Mouse (Mus musculus) spleen, adult 2 months (tissue): ENCODE data around the gene Fam221b. TPM values are rescaled to one million over a fixed set of nuclear protein-coding genes. Genes with fewer than 3 reads are reported as not detected.

Source experiments
- DNase-seq, 2 experiments: peaks; one replicate each; pipeline versions ENCODE4 v3.0.0 to v3.0.0-alpha.2; 2012 to 2021; ENCODE audit warnings: low spot score in 2 of 2, low read depth in 1 of 2
- H3K27ac ChIP-seq: fragments of 200-500 bp; 2 replicates; pipeline ENCODE4 v1.5.1; 2012; ENCODE audit warnings: low read length, inconsistent platforms; ENCODE audit not compliant: insufficient read depth
- H3K27me3 ChIP-seq: fragments of 200-500 bp; 2 replicates; pipeline ENCODE4 v1.6.1; 2012; ENCODE audit warnings: mild to moderate bottlenecking, moderate library complexity, low read length, inconsistent platforms; ENCODE audit not compliant: control insufficient read depth, insufficient read depth
- H3K36me3 ChIP-seq: fragments of 200-500 bp; 2 replicates; pipeline ENCODE4 v1.6.1; 2012; ENCODE audit warnings: mild to moderate bottlenecking, low read length, inconsistent platforms; ENCODE audit not compliant: control insufficient read depth, insufficient read depth
- H3K4me1 ChIP-seq: fragments of 200-500 bp; 2 replicates; pipeline ENCODE4 v1.6.1; 2011; ENCODE audit warnings: inconsistent platforms; ENCODE audit not compliant: control insufficient read depth, insufficient read depth, insufficient read length
- H3K4me3 ChIP-seq: fragments of 200-500 bp; 2 replicates; pipeline ENCODE4 v1.5.1; 2011; ENCODE audit warnings: mild to moderate bottlenecking, inconsistent platforms; ENCODE audit not compliant: insufficient read depth, insufficient read length; ENCODE audit errors: extremely low read depth
- CTCF ChIP-seq: fragments of 200-500 bp; IDR thresholded peaks from 2 replicates; pipeline ENCODE4 v1.5.1; 2011; ENCODE audit warnings: mild to moderate bottlenecking, inconsistent platforms; ENCODE audit not compliant: insufficient read depth, insufficient read length, insufficient replicate concordance; ENCODE audit errors: extremely low read depth
- POLR2A ChIP-seq: fragments of 200-500 bp; IDR thresholded peaks from 2 replicates; pipeline ENCODE4 v1.6.1; 2011; ENCODE audit warnings: low read depth, low read length, inconsistent platforms
- WGBS: fragments of 180-500 bp; shearing (Covaris S2); methylation state at CpG from one replicate; pipeline ENCODE4 v1.1.7; 2018; 5-methylcytosine and 5-hydroxymethylcytosine counted together
- polyA plus RNA-seq: library from polyadenylated mRNA; depleted of rRNA; stranded (reverse); fragments of >200 nt; gene quantifications from 2 replicates; pipeline ENCODE4 v1.2.3, GENCODE M21; 2012

Gene Fam221b
- polyA plus RNA-seq, 1 experiment, result not detected

- Histone ChIP-seq H3K27ac (no peak overlapping the region), H3K27me3 (no peaks in the 10 kb centered on the region), H3K4me1 (peaks cover 4% of the 10 kb centered on the region; the same call in 1 of the 2 replicates), H3K4me3 (no peak overlapping the region), H3K36me3 (no peaks in the 10 kb centered on the region)
- no peak for TF ChIP-seq POLR2A
- TF ChIP-seq CTCF, result no peak
- DNase-seq, result no peak
- WGBS, result 21% methylated on average over 4 of the region's 4 CpGs
Observed at GRCm38 (mm10) chr4:43666412-43666811, 2.5 kb downstream of the Fam221b start.

GRCm38 (mm10) chr4:43657146-43657545 lies 11.8 kb downstream of the Fam221b start:
- Histone ChIP-seq H3K4me3 (no peak overlapping the region), H3K36me3 (no peaks in the 10 kb centered on the region), H3K27me3 (no peaks in the 10 kb centered on the region), H3K27ac (no peak overlapping the region), H3K4me1 (peaks cover 4% of the 10 kb centered on the region; the same call in 1 of the 2 replicates)
- 64% methylated on average over 4 of the region's 4 CpGs for WGBS
- TF ChIP-seq POLR2A (no peak), CTCF (no peak)
- no peak for DNase-seq

GRCm38 (mm10) chr4:43656339-43657109 lies 12.4 kb downstream of the Fam221b start, which contains the start of gene Hint2:
Gene Hint2, minus strand, starts transcription at chr4:43656466.
- under 1% methylated on average over 34 of the region's 34 CpGs for WGBS
- no peaks in the 10 kb centered on the region for H3K27me3 ChIP-seq
- no peak for TF ChIP-seq CTCF
- TF ChIP-seq POLR2A, result peak; percentile 91
- H3K4me3 ChIP-seq, result peak within 1 kb of the TSS; percentile 98
- H3K4me1 ChIP-seq, result peaks cover 4% of the 10 kb centered on the region; the same call in 1 of the 2 replicates
- DNase-seq, result peak; percentile 88 to 93
- no peaks in the 10 kb centered on the region for H3K36me3 ChIP-seq
- H3K27ac ChIP-seq, result peak within 1 kb of the TSS; percentile 88

DNA sequence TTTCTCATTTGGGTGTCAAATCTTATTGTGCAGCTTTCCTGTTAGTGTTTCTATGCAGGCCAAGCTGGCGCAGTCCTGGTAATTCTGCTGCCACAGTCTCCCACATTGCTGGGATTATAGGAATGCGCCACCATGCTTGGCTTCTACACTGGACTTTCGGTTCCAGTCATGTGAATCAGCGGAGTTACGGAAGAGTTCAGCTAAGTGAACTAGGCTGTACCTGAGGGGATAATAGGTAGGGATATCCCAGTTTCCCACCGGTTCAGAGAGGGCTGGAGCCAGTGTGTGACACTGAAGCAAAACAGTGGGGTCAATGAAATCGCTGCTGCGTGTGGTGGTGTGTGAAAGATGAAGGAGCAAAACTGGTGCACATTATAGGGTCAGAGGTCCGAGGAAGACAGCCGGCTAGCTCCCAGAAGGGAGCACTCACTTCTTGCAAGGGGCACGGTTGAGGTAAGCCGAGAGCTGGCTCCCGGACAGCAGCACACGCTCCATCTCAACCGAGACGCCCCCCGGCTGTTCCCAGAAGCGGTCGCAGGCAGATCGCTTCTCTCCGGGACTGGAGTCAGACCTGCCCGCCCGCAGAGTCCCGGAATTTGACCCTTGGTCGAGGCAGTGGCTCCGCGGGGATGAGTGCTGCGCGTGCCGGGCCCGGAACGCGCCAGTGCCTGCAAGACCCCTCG lies 13.1 kb downstream of the Fam221b start:
- no peak for TF ChIP-seq POLR2A
- TF ChIP-seq CTCF, result no peak
- no peak for DNase-seq
- no peaks in the 10 kb centered on the region for H3K27me3 ChIP-seq
- WGBS, result 11% methylated on average over 34 of the region's 34 CpGs
- peak overlapping the region; percentile 61 for H3K27ac ChIP-seq
- H3K36me3 ChIP-seq, result no peaks in the 10 kb centered on the region
- peak overlapping the region; percentile 98 for H3K4me3 ChIP-seq
- H3K4me1 ChIP-seq, result peaks cover 4% of the 10 kb centered on the region; the same call in 1 of the 2 replicates

- Histone ChIP-seq H3K4me3 (no peak within 1 kb of the TSS), H3K27me3 (no peaks in the 10 kb centered on the region), H3K4me1 (peaks cover 4% of the 10 kb centered on the region; the same call in 1 of the 2 replicates), H3K27ac (no peak within 1 kb of the TSS), H3K36me3 (no peaks in the 10 kb centered on the region)
- DNase-seq, result no peak
- WGBS, result 36% methylated on average over 24 of the region's 24 CpGs
- TF ChIP-seq CTCF (no peak), POLR2A (no peak)
Observed at GRCm38 (mm10) chr4:43653161-43654015, 15.6 kb downstream of the Fam221b start, which contains the start of gene Spag8. Gene Spag8, minus strand, starts transcription at chr4:43653594.

DNA sequence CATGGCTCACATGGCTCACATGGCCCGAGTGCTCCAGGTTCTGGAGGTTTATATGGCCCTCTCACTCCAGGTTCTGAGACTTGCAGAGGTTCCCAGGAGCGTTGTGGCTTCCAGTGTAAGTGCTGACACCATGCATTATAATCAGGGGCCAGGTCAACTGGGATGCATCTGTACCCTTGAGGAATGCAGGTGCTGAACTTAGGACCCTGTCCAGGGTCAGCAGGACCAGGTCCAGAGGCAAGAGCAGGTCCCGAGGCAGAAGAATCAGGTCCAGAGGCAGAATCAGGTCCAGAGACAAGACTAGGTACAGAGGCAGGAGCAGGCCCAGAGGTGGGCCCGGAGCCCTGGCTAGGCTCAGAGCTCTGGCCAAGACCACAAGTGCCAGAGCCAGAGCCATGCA lies 16.2 kb downstream of the Fam221b start:
- WGBS, result 84% methylated on average over 4 of the region's 4 CpGs
- no peak overlapping the region for H3K27ac ChIP-seq

More for the DNA sequence above, 16.2 kb downstream of the Fam221b start:
- H3K4me1 ChIP-seq, result peaks cover 4% of the 10 kb centered on the region; the same call in 1 of the 2 replicates
- TF ChIP-seq CTCF, result no peak
- no peak for TF ChIP-seq POLR2A
- DNase-seq, result no peak
- no peaks in the 10 kb centered on the region for H3K36me3 ChIP-seq
- no peaks in the 10 kb centered on the region for H3K27me3 ChIP-seq
- H3K4me3 ChIP-seq, result no peak overlapping the region
